Mouse (Mus musculus) right cerebral cortex, postnatal 14 days (tissue): ENCODE measurements around the gene Inhbb.

Experiments
- DNase-seq: peaks from one replicate; pipeline ENCODE4 v3.0.0; 2022

Gene Inhbb

GRCm38 (mm10) chr1:119421576-119422421, at the start of gene Inhbb:
Inhbb (minus strand) TSS chr1:119422248.
- DNase-seq, result peak; percentile 36

GRCm38 (mm10) chr1:119463386-119463785, 41.3 kb upstream of the Inhbb start:
- peak; percentile 59 for DNase-seq

GRCm38 (mm10) chr1:119460062-119460461, 38.0 kb upstream of the Inhbb start:
- DNase-seq, result no peak

- peak; percentile 61 for DNase-seq
Measured at GRCm38 (mm10) chr1:119457993-119458605, 36.1 kb upstream of the Inhbb start.

GRCm38 (mm10) chr1:119457528-119457855, 35.4 kb upstream of the Inhbb start:
- no peak for DNase-seq

- DNase-seq, result no peak
Measured at GRCm38 (mm10) chr1:119456671-119457527, 34.9 kb upstream of the Inhbb start.

GRCm38 (mm10) chr1:119453731-119454130, 31.7 kb upstream of the Inhbb start:
- DNase-seq, result peak; percentile 33

GRCm38 (mm10) chr1:119451417-119451816, 29.4 kb upstream of the Inhbb start:
- no peak for DNase-seq

GRCm38 (mm10) chr1:119450651-119451345, 28.8 kb upstream of the Inhbb start:
- no peak for DNase-seq

GRCm38 (mm10) chr1:119446753-119447283, 24.8 kb upstream of the Inhbb start:
- no peak for DNase-seq

GRCm38 (mm10) chr1:119443591-119444350, 21.7 kb upstream of the Inhbb start:
- DNase-seq, result no peak

- DNase-seq, result no peak
Measured at GRCm38 (mm10) chr1:119442901-119443300, 20.9 kb upstream of the Inhbb start.

GRCm38 (mm10) chr1:119438105-119438637, 16.1 kb upstream of the Inhbb start:
- DNase-seq, result no peak

GRCm38 (mm10) chr1:119437401-119437800, 15.4 kb upstream of the Inhbb start:
- DNase-seq, result no peak

- no peak for DNase-seq
Measured at GRCm38 (mm10) chr1:119424141-119424860, 2.3 kb upstream of the Inhbb start.

- peak; percentile 65 for DNase-seq
Measured at GRCm38 (mm10) chr1:119423510-119423909, 1.5 kb upstream of the Inhbb start.

GRCm38 (mm10) chr1:119422460-119423015, 490 bp upstream of the Inhbb start:
- no peak for DNase-seq

- DNase-seq, result peak; percentile 26
Measured at GRCm38 (mm10) chr1:119420984-119421575, 968 bp downstream of the Inhbb start.

- DNase-seq, result peak; percentile 22
Measured at GRCm38 (mm10) chr1:119420189-119420983, 1.7 kb downstream of the Inhbb start.
